Mouse (Mus musculus): ENCODE results near the gene AC161166.1.
"Not testable (repeated sequence)": the region's sequence is repeated elsewhere in the genome, so short reads cannot be mapped to it uniquely, and the experiment has no call there.

Gene AC161166.1

DNA sequence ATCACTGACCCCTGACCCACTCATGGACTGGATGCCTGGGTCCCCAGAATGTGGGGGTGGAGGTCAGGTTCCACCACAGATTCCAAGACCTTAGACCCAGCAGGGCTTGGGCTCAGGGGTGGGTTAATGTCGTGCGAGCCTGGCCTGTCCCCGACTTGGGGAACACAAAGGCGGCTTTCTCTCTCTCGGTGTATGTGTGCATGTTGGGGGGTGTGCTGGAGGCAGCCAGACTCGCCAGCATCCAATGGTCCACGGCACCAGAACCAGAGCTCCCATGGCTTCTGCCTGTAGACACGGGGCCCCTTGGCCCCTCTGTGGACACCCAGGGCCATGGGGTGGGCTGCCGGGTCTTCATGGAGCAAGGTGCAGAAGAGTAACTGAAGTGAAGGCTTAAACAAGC lies 26.8 kb downstream of the AC161166.1 start:
- DNase-seq (ENCODE audit: low spot score in 2 of 2): no peak

DNA sequence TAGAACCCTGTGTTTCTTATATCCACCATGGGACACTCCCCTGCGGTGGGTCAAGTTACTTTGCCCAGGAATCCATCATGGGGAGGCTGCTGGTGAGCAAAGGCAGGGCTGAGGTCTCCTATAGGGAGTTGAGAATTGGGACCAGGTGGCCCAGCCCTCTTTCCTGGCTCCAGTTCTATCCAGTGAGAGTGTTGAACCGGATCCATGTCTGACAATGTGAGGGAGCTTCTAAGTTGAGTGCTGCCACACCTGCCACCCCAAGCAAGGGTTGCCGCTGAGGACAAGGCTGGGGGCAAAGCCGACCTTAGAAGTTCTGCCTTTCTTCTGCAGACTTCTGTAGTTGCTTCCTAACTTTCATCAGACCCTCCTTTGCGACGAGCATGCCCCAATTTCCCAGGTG lies 29.0 kb downstream of the AC161166.1 start:
- DNase-seq (ENCODE audit: low spot score in 2 of 2): not testable (repeated sequence)

DNA sequence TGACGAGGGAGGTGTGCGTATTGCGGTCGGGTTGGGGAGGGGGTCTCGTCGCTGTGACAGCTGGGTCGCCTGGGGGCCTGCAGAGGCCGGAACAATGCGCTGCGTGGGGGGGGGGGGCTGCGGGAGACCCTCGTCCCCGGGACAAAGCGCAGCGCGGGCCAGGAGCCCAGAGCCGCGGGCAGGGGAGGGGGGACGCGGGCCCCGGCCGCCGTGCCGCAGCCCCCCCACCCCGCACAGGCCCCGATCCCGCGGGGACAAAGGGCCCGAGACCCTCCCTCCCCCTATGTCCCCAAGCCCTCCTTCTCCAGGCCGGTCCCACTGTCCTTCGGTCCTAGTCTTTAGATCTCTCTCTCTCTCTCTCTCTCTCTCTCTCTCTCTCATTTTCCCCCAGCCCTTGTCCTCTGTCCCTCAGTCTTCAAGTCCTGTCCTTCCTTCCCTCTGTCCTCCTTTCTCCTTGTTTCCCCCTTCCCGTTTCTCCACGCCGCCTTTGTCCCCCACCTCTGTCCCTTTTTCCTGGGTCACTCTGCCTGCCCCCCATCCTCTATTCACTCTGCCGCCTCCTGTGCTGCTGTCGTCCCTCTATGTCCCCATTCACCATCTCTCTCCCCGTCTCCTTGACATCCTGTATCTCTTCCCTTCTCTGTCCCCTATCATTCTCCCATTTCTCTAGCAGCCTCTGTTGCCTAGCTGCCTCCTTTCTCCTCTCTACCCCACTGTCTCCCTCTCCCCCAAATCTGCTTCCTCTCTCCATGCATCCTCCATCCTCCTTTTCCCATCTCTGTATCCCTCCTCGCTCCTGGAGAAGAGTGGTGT lies 29.8 kb downstream of the AC161166.1 start:
- no peak for DNase-seq (ENCODE audit: low spot score in 2 of 2)

DNA sequence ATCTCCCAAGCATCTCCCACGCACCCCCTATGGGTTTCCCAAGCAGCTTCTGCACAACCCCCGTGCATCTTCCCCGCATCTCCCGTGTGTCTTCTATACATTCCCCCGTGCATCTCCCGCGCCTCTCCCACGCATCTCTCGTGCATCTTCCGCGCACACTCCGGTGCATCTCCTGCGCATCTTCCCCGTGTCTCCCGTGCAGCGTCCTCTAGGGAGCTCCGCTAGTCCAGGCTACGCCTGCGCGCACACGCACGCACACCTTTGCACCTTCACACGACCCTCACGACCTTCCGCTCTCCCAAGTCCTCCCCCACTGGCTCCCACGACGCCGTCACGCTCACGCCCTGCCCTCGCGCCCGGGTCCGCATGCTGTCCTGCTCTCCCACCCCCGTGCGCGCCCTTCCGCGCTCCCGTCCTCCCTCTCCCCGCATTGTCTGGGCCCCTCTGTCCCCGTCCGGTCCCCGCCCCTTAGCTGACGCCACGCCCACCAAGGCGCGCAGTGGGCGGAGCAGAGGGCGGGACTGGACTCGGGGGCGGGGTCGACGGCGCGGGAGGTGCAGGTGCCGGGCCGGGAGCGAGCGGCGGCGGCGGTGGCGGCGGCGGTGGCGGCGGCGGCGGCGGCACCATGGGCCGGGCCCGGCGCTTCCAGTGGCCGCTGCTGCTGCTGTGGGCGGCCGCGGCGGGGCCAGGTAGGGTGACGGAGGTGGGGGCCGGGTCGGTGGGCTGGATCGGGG lies 30.6 kb downstream of the AC161166.1 start, which contains the start of gene Cadm4:
Cadm4 (plus strand) TSS at position 550 of the 734 bp plus-strand sequence.
- peak; percentile 68 to 75 for DNase-seq (ENCODE audit: low spot score in 2 of 2)

DNA sequence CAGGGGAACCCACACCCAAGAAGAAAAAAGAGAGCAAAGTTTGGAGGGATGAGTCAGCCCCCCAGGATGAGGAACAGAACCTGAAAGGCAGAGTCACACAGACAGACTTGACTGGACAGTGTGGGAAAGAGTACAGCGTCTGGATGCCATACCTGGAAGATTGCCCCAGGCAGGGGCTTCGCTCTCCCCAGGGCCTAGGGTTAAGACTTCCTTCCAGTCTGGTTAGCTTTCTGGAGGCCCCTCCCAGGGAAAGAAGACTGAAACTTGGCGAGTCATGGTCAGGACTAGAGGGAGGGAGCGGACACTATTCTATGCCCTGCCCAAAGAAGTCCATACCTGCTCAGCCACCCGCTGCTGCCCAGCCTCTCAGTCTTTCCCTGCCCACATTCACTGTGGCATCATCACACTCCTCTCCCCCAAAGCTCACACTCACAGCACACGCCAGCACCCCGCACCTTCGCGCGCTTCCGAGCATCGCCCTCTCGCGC lies 31.2 kb downstream of the AC161166.1 start:
- DNase-seq (ENCODE audit: low spot score in 2 of 2): no peak

DNA sequence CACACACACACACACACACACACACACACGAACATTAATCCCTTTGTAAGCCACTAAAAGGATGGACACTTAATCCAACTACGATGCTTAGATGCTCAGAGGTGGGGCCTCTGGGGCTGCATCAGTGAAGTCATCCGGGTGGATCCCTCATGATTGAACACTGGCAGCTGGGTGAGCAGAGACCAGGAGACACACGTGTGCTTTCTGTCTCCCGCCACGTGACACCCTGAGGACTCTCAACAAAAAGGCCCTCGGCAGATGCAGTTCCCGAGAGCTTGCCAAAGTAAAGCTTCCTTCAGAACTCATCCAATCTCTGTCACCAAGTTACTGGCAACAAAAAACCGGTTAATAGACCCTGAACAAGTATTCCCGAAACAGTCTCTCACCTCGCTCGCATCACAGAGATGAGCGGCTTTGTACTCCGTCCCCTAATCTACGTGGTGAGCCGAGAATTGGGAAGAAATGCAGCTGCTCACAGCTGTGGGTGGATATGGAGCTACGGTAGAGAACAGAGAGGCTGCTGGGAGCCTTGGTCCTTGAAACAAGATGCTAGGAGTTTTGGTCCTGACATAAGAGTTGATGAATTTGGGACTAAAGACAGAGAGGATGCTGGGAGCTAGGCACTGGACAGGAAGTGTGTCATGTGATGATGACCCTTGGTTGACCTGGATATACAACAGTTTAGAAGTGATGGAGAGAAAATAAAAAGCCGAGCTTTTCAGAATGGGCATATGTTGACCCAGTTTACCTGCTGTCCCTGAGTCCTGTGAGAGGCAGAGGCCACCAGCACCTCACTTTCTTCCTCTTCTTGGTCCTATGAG lies 31.9 kb downstream of the AC161166.1 start:
- DNase-seq (ENCODE audit: low spot score in 2 of 2): no peak

DNA sequence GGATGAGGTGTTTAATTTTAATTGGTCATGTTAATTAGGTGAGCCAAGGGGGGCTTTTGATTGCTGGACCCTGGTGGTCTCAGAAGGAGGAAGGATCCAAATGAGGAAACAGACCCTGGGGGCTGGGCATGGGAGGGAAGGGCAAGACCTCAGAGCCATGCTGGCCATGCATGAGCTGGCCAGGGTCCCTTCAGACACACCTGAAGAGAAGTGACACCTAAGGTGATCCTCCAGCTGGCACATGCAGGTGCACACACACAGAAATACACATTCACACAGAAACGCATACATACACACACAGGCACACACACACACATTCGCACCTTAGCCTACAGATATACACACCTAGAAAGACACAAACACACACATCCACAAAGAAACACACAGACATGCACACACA lies 32.6 kb downstream of the AC161166.1 start:
- no peak for DNase-seq (ENCODE audit: low spot score in 2 of 2)

DNA sequence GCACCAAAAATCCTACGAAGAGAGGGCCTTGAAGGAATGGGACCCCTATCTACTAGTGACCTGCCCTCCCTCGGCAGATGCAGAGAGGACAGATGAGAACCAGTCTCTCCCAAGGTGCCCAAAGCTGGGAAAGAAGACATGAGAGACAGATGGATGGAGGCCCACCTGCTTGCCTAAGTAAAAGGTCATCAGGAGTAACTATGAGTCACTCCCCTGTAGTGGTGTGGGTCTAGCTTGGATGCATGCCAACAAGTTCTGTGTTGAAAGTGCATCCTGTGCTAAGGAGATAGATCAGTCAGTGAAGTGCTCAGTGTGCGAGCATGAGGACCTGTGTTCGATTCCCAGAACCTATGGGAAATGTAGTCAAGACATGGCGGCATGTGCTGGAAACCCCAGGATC lies 33.3 kb downstream of the AC161166.1 start:
- no peak for DNase-seq (ENCODE audit: low spot score in 2 of 2)

DNA sequence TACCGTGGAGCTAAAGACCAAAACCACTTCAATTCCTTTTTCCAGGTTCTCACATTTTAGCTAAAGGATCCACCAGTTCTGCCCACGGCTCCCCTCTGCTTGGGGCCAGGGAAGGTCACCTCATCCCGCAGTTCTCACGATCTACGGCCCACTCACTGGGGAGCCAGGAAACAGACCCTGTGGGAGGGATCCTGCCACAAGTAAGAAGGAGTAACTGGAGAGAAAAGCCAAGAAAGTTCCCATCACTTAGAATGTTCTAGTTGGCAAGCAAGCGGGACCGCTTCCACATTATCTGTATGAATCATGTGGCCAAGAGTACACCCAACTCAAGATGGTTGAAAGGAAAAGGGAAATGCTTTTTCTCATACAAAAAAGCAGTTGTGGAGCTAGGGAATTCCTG lies 35.4 kb downstream of the AC161166.1 start:
- no peak for DNase-seq (ENCODE audit: low spot score in 2 of 2)

DNA sequence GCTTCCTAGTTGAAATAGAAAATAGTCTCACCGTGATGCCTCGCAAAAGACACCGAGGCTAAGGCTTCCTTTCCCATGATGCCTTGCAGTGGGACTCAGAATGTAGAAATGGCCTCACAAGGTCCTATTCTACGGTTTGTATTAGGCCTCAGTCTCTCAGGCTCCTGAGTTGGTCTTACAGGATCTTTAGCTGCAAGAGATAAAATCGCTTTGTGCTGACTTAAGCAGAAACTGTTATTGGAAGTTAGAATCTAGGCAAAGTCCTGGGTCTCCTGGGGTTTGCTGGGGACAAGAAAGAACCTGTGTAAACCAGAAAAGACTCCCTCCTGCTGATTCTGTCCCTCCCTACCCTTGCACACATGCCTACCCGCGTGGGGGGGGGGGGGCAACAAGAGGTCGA lies 35.9 kb downstream of the AC161166.1 start:
- DNase-seq (ENCODE audit: low spot score in 2 of 2): no peak

DNA sequence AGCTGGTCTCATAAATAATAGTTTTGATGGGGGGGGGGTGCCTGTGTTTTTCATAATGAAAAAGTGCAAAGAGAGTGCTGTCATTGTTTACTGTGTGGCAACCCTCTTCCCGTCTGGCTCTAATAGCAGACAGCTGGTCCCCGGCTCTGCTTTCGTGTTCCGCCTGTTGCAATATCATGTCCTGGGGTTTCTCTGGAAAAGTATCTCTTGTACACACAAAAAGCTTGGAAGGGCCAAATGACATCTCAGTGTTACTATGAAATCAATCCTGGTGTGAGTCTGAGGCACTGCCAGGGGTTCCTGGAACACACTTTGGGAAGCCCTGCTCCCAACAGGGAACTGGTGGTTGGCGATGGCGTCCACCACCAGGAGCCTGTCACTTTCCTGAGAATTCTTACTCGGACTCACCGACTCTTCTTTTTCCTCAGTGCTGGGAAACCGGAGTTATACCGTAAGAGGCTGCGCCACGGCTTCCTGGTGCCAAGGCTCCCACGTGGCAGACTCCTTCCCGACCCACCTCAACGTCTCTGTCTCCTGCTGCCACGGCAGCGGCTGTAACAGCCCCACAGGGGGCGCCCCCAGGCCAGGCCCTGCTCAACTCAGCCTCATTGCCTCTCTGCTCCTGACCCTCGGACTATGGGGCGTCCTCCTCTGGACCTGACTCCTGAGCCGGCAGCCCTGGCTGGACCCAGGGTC lies 37.3 kb downstream of the AC161166.1 start:
- no peak for DNase-seq (ENCODE audit: low spot score in 2 of 2)

DNA sequence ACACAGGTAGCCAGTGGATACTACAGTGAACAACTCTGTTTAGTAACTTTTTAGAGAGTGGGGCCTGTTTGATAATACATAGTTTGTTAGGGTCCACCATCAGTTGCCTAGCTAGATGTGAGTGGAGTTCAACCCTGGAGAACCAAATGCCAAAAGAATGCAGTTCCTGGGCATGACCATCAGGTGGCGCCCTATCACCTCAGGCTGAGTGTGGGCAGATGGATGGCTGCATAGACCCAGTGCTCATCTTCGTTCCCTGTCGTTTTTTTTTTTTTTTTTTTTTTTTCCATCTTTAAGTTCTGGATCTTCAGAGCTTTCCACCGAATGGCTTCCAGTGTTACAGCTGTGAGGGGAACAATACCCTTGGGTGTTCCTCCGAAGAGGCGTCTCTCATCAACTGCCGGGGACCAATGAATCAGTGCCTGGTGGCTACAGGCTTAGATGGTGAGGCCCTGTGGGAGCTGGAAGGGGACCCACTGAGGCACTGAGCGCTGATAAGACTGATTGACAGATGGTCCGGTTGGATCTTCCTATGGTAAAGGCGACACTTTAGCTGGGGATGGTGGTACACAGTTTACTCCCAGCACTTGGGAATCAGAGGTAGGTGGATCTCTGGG lies 38.2 kb downstream of the AC161166.1 start:
- peak in 1 of 2 experiments; percentile 49 for DNase-seq (ENCODE audit: low spot score in 2 of 2)

DNA sequence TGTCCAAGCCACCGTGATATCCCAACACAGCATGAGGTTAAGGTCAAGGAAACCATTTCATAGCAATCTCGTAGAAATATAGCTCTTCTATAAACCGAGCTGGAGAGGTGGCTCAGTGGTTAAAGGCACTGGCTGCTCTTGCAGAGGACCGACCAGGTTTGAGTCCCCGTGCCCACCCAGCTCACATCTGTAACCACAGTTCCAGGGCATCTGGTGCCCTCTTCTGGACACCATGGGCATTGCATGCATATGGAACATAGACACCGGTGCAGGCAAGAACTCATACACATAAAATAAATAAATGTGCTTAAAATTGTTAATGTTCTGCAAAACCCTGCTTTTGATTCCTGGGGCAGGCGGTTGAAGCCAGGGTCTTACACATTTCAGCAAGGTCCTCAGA lies 39.3 kb downstream of the AC161166.1 start:
- peak in 1 of 2 experiments; percentile 37 for DNase-seq (ENCODE audit: low spot score in 2 of 2)

DNA sequence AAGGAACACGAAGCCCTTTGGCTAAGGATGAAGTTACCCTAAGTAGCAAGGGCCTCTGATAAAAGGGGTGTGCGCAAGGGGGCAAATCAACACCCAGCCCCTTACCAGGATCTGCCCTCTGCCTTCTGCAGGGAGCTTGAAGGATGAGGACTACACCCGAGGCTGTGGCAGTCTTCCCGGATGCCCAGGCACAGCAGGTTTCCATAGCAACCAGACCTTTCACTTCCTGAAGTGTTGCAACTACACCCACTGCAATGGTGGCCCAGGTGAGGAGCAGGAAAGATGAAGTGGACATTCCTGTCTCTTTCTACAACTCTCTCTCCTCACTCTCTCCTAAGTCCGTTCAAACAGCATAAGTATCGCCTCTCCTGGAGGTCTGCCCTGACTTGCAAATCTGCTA lies 39.8 kb downstream of the AC161166.1 start:
- no peak for DNase-seq (ENCODE audit: low spot score in 2 of 2)

DNA sequence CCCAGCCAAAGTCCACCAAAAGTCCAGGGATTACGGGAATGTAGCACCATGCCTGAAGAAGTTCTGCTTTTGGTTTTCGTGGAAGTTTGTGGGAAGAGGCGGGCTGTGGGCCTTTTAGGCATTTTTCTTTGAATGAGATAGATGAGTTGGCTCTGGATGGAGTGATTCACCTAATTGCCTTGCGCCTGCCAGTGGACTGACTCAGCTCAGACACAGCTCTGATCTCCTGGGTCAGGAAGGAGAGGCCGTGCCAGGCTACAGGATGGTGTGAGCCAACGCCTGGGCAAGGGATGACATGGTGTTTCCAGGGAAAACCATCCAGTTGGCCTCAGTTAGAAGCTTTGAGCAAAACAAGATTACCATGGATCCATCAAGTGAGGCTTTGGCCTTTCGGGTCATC lies 41.9 kb downstream of the AC161166.1 start:
- DNase-seq (ENCODE audit: low spot score in 2 of 2): no peak

DNA sequence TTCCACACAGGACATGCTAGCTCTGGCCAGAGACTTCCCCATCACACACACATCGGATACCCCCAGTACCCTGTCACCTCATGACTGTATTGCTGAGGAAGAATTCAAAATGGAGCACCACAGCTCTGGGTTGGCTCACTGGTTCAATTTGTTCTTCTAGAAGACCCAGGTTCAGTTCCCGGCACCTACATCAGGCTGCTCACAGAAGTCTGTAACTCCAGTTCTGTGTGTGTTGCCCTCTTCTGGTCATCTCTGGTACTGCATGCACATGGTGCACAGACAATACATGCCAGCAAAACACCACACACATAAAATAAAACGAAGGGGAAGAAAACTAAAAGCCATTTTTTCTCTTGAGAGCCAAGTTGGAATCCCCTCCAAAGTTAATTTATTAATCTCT lies 43.1 kb downstream of the AC161166.1 start:
- DNase-seq (ENCODE audit: low spot score in 2 of 2): no peak

DNA sequence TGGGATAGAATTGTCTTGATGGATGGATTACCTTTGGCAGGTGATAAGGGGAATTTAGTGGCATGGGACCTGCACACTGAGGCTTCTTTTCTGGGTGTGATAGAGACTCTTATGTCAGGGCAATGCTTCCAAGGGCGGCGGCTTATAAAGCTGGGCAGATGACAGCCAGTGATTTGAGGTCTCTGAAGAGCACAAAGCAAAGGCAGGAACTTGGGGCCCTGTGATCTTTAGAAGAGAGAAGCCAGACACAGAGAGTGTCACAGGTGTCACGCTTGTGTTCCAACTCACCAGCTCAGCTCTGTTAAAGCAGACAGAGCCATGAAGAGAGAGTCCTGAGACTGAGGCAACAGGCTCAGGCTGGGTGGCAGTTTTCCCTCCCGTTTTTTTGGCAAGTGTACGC lies 44.4 kb downstream of the AC161166.1 start:
- DNase-seq (ENCODE audit: low spot score in 2 of 2): no peak

DNA sequence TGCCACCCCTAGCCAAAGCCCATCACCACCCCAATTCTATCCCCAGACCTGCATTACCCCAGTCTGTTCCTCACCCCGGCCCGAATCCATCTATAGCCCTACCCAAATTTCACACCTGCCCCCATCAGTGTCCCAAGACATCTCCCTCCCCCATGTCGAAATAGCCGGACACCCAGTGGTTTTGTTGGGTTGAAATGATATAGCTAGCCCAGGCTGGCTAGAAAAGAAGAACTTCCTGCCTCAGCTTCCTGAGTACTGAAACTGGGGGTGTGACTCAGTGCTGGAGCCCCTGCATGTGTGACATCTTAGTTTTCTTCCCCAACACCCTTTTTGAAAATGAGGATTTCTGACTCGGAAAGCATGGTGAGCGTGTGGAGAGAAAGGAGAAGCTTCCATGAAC lies 45.4 kb downstream of the AC161166.1 start:
- no peak for DNase-seq (ENCODE audit: low spot score in 2 of 2)

DNA sequence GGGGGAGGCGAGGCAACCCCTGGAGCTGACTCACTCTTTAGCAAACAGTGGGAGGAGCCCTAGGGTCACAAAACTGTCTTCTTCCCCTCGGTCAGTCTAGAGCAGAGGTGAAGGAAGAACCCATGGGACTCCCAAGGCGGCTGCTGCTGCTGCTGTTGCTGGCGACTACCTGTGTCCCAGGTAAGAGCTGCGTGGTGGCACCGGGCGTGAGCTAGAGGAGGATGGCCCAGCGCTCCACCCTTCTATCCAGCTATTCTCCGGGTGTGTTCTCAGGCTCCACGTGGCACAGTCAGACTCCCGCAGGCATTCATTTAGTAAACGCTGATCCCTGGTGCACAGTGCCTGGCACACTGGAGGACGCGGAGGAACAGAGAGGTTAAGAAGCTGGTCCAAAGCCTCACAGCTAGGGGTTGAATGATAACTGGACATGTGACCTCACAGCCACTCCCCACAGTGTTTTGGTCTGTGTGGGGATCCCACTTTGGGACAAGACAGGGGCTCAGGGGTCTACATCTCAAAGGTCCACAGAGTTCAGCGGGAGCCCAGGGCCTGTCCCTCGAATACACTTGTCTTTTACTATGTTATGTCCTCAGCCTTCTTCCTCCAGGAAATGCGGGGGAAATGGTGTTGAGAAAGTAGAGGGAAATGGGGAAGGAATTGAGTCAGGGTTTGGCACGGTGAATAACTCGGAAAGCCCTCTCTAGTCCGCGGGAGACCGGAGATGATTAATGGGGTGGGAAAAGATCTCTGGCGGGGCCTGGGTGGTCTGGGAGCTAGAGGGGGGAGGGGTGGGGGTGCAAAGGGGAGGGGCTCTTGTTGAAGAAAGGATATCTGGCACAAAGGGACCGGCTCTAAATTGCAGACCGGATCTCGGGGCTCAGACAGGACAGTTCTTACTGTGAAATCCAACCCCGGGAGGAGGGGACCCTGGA lies 49.6 kb downstream of the AC161166.1 start, which contains the start of gene Plaur:
Plaur (plus strand) TSS at position 97 of the 932 bp plus-strand sequence.
- no peak for DNase-seq (ENCODE audit: low spot score in 2 of 2)
